Mouse (Mus musculus) spleen, postnatal 4 days (tissue): ENCODE results near the gene Fbxl12.
"Not testable (repeated sequence)": the region's sequence is repeated elsewhere in the genome, so short reads cannot be mapped to it uniquely, and the experiment has no call there.

Source experiments
- DNase-seq, 2 experiments: peaks; one replicate each; pipeline ENCODE4 v3.0.0; 2022; ENCODE audit warnings: low spot score in 2 of 2

Fbxl12 gene

DNA sequence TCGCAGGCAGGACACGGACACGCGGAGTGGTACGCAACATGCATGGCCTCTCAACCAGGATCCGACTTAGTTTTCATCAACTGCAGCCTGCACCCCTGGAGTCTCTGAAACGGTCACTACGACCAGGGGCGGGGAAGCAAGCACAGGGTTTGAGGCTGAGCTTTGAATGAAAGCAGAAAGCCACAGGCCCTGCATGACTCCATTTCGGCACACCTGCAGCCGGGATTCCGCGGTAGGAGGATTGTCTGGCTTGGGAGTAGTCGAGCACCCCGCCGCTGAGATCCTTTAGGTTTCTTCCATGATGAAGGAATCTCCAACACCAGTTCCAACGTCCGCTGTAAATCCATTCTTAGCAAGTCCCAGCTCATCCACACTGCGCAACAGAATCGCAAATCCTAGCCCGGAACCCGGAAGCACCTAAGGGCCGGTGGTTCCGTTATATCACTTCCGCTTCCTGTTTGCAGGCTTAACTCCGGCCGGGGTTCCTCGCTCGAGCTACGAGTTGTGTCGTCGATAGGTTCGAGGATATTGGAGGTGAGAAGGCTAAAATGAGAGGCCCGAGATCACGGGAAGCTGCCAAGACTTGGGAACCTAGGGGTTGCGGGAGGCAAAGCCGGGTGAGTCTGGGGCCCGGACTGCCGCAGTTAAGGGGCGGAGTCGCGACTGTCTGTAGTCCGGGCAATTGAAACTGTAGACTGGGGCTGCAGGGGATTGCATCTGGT lies at the start of gene Fbxl12:
Gene Fbxl12 (minus strand): TSS at position 408 of the 722 bp plus-strand sequence.
- DNase-seq, result peak; percentile 68 to 85

DNA sequence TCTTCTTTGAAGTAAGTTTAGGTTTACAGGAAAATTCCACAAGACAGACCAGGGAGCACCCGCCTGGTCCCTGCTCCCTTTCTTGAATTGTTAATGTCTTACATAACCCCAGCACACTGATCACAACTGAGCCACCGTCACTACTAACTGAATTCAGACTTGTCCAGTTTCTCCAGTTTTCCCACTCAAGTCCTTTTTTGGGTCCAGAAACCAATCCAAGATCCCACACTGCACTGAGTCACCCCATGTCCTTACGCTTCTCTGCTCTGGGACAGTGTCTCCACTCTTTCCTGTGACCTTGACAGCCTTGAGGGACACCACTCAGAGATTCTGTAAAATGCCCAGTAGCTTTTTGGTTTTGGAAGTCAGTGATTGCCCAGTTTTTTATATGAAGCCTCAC lies 48.3 kb upstream of the Fbxl12 start:
- no peak for DNase-seq

DNA sequence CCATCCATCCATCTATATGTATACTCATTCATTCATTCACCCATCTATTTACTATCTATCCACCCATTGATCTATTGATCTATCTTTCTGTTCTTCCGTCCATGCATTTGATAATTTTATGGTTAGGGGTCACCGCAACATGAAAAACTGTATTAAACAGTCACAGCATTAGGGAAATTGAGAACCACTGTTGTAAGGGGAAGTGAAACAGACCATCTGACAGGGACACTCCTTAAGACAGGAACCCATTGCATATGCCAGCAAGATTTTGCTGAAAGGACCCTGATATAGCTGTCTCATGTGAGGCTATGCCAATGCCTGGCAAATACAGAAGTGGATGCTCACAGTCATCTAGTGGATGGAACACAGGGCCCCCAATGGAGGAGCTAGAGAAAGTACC lies 45.9 kb upstream of the Fbxl12 start:
- not testable (repeated sequence) for DNase-seq

DNA sequence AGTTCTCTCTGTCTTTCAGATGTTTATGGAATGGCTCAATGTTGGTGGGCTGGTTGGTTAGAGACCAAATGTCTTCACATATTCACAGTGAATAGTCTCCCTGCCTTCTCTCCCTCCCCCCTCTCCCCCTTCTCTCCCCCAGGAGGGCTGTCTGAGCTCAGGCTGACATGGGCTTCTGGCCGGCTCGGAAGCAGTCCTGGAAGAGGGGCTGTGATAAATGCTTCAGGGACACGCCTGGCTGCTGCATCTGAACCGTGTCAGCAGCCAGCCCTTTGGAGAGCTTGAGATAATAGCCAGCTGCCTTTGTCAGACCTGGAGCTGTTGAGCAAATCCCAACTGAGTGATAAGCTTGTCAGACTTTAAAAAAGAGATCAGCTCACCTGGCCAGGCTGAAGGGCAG lies 45.3 kb upstream of the Fbxl12 start:
- no peak for DNase-seq

DNA sequence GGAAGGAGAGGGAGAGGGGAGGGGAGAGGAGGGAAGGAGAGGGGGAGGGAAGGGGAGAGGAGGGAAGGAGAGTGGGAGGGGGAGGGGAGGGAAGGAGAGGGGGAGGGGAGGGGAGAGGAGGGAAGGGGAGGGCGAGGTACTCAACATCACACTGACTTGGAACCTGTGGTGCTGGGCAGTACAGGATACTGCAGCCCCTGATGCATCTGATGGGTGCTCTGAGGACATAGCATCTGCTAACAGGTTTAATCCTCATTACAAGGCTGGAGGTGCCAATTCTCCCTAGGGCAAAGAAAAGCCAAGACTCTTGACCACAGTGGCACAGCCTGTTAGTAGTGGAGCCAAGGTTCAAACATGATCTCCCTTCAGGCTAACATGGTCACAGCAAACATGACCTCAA lies 44.8 kb upstream of the Fbxl12 start:
- no peak for DNase-seq

DNA sequence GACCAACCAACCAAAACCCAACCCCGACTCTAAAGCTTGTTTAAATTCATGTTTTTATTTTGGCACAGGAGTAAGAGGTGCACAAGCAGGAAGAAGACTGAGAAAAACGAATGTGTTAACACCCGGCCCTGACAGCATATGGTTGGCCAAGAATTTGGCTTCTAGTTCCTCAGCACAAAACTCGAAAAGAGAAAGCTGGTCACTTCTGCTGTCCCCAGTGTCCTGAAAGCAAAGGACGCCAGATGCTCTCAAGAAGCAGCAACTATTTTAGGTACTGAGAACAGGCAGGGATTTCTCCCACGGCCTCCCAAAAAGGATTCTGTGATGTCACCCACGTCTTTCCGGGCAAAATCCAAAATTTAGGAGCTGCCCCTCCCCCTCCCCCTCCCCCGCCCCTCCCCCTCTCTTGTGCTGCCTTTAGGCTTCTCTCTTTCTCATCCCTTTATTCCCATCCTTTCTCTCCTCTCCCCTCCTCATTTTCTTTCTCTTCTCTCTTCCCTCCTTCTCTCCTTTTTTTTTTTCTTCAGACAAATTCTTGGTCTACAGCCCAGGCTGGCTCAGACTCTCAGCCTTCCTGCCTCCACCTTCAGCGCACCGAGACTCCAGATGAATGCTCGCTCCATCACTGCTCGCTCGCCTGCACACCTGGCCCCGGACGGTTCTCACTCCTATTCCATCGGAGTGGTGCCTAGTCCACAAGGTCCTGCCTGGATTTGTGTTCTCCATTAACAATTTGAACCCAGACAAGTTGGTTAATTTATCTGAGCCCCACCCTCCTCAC lies 40.7 kb upstream of the Fbxl12 start:
- DNase-seq, result no peak

DNA sequence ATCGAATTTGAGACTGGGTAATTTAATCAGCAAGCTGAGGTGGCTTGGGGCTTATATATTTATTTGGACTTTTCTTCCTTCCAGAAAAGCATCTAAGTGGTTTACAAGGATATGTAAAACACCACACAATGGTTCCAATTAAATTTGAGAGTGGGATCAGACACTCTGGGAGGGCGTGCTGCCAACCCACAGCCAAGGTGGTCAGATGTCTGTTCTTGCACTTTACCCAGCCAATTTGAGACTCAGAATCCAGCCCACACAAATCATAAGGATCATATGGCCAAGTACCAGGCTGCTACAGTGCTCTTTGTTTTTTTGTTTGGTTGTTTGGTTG lies 37.8 kb upstream of the Fbxl12 start:
- no peak for DNase-seq

DNA sequence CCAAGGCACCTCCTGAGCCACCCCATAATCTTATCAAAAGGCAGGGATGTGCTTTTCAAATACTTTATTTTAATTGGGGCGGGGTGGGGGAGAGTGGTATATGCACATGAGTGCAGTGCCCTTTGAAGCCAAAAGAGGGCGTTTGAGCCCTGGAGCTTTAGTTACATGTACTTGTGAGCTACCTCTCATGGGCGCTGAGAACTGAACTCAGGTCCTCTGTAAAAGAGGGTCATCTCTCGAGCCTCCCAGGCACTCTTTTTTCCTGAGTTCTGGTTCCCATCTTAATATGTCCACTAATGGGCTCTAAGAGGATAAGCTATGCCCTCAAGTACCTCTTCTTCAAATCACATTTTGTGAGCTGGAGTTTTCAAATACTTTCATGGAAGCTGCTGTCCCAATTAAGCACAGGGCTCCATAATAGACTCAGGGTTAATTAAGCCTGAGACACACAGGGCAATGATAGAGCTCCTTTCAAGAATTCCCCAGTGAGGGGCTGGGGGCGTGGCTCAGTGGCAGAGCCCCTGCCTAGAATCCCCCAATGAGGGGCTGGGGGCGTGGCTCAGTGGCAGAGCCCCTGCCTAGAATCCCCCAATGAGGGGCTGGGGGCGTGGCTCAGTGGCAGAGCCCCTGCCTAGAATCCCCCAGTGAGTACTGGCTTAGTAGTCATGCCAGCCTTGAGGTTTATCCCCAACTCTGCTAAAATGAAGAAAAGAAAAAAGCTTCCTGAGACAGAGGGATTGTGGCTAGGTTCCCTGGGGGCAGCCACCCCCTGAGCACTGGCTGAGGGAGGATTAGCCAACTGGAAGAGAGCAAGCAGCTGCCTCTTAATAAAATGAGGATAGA lies 37.2 kb upstream of the Fbxl12 start:
- DNase-seq, result no peak

DNA sequence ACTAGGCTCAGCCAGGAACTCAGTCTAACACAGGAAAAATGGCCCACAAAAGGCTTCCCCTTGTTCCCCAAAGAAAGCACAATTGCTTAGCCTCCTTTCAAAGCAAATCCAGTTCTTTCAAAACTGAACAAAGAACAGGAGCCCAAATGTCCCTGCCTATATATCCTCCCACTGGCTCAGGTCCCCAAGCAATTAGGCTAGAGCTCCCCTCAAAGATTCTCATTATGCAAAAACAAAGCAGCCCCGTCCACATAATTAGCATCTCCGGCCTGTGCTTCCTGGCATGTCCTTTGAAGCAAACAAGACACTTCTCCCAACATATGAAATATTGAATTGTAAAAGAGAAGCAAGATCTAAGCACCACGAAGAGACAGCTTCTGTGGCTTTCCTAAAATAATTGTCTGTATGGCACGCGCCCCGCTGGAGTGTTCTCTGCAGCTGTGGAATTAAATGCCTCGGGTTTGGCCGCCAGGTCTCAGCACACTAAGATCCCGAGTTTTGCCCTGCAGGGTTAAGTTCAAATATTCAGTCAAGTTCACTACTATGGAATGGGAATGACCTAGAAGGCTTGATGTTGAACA lies 35.9 kb upstream of the Fbxl12 start:
- no peak for DNase-seq

DNA sequence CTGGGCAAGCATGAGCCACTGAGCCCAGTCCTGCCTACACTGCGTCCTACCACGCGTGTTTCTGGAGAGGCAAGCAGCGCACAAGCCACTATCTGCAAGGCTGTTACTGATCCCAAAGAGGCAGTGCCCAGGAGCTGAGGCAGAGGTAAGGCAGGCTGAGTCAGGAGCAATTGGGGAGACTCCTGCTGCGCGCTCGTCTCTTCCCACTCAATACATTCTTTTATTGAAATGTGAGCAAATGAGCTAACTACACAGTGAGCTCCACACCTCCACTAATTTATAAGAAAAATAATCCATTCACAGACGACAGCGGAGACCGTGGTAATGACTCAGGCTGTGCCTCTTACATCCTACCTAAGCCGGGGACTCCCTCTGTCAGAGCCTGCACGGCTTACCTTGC lies 33.3 kb upstream of the Fbxl12 start:
- DNase-seq, result no peak

DNA sequence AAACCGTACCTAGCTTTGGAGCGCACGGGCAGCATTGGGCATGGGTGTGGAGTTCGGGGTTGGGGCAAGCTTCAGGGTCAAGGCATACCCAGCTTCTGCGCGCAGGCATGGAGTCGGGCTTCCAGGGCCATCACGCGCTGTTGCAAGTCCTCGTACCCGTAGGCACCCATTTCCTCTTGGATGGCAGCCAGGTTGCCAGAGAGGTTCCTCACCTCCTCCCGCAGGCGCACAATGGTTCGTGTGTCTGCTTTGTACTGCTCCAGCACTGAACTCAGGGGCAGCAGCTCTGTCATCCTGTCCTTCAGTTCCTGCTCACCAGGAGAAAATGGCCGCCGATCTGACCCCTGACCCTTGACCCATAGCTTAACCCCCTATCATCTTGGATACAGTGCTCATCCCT lies 27.5 kb upstream of the Fbxl12 start:
- no peak for DNase-seq

DNA sequence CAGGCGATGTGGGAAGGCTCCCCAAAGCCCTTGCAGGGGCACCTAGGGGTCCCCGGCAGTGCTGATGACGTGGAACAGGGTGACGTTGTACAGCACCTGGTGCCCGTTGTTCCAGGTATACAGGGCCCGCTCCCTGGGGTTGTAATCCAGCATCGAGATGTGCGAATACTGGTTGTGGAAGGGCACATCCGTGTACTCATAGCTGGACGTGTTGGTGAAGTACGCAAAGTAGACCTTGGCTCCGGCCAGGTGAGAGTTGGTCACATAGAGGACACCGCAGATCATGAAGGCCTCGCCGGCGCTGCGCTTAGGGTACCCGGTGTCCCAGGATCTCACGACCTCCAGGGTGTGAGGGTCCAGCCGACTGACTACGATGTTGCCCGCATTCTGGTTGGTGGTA lies 23.5 kb upstream of the Fbxl12 start:
- no peak for DNase-seq

DNA sequence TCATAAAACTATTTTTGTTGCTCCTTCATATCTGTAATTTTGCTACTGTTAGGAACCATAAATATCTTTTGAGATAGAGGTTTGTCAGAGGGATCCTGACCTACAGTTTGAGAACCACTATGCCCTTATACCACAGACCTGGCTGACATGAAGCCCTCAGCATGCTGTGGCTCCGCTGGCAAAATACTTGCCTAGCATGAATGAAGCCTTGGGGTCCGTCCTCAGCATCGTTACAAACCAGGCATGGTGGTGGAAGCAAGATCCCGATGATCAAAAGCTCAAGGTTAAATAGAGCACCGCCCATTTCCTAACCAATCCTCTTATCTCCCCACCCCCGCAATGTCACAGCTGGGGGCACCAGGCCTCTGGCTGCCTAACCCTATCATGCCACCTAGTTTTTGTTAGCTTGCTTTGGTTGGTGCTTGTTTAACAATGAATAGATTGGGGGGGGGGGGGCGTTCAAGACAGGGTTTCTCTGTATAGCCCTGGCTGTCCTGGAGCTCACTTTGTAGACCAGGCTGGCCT lies 22.0 kb upstream of the Fbxl12 start:
- DNase-seq, result no peak

DNA sequence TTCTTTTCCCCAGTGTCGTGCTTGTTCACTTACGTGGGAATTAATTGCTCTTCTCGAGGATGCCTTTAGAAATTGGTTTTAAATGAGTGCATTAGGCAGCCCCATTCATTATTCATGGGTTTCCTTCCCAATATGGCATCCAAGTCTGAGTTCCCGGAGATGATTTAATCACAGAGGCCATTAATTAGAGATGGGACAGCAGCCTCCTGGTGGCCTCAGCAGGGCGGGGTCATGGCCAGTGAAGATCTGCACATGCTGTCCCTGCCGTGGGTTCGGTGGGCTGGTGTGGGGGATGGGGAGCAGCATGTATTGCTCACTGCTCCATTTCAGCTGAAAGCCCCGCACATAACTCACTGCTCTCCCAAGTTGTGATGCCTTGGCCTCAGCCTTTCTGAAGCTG lies 21.4 kb upstream of the Fbxl12 start:
- DNase-seq, result no peak

DNA sequence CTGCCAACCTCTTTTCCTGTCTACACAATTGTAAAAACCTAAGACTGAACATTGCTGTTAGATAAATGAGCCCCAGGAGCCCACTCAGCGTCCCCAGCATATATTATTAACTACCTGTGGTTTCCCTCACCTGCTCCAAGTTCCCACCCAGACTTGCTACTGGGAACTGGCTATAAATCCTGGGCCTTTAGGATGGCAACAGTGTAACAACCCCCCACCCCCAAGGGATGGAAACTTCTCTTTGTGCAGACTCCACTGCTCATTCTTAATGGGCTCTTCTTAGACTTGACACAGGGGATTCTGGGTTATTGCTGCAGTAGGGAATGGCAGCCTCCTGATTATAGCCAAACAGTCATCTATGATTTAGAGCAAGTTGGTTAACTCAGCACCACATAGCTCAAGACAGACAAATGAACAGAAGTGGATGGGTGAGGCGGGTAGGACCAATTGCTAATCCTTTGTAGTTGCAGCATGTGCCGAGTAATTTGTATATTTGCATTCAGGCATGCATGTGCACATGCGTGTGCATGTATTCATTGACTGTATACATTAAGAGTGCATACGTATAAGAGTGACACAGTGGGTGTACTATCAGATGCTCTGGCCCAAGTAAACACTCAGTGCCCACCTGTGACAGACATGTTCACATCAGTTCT lies 20.5 kb upstream of the Fbxl12 start:
- DNase-seq, result no peak

DNA sequence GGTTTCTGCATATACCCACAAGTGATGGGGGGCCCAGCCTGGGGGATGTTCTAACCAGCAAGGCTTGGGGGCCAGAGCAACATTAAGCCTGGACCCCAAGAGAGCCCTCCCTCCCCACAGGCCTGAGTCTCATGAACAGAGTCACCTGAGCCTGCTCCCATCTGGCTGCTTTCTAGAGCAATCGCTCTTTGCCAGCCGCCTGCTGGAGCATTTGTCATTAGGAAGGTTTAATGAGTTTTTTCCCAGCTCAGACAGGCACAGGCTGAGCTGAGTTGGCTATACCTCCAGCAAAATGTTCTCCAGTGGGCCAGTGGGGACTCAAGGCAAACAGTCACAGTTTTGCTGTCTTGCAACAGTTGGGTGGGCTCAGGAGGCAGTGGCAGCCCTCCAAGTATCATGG lies 19.8 kb upstream of the Fbxl12 start:
- DNase-seq, result no peak

DNA sequence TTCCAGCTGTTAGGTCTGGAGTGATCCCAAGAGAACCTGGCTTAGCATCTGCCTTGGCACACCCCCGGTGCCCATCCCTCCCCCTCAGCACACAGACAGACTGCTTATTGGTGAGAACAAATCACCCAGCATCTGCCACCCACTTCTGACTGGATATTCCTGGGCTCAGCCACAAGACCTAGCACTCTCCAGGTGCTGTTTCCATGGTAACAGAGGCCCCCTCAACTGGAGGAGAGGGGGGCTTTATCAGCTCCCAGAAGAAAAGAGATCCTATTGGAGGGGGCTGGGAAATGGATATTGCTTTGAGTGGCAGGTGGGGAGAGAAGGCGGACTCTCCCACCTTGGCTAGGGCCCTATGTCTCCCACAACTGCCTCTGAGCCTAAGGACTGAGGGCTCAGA lies 19.4 kb upstream of the Fbxl12 start:
- DNase-seq, result no peak

DNA sequence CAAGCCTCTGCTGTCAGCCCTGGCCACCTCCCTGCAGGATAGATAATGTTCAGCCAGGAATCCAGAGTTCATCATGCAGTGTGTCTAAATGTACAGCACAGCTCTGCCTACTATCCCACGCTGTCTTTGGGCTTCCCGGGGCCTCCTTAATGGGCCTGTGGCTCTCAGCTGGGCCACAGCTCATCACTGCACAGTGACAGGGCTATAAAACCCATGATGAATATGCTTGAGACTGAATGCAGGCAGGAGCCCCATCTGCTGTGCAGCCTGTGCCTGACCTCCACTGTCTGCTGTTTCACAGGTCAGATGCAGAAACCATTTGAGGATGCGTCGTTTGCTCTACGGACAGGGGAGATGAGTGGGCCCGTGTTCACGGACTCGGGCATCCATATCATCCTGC lies 18.3 kb upstream of the Fbxl12 start:
- no peak for DNase-seq

DNA sequence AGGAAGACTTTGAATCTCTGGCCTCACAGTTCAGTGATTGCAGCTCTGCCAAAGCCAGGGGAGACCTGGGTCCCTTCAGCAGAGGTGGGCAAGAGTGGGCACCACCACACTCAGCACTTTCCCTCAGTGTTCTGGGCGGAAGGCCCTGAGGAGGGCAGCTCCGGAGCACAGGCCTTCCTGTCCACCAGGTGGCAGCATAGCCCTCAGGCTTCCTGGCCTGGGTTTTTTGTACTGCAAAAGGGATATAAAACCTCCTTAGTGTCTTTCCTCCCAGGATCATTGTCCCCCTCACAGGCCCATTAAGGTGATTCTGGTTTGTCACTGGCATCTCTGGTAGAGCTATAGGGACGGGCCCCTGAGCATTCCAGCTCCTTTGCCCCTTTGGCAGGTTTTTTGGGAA lies 17.8 kb upstream of the Fbxl12 start:
- DNase-seq, result peak; percentile 59 to 84

DNA sequence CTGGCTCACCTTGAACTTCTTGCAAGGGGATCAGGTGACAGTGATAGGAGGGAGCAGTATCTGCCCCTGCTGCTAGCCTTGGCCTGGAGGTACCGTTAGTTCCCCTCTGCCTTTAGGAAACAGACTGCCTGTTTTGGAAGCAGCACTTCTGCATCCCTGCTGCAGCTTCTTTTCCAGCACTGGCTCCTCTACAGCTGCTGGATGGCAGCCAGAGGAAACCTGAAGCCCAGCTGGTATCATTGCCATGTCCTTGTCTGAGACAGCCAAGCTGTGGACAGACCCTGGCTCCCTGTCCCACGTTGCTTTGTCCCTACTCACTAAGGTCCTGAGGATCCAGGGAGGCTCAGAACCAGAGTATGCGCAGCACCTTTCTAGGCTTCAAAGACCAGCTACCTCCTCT lies 13.0 kb upstream of the Fbxl12 start:
- no peak for DNase-seq

DNA sequence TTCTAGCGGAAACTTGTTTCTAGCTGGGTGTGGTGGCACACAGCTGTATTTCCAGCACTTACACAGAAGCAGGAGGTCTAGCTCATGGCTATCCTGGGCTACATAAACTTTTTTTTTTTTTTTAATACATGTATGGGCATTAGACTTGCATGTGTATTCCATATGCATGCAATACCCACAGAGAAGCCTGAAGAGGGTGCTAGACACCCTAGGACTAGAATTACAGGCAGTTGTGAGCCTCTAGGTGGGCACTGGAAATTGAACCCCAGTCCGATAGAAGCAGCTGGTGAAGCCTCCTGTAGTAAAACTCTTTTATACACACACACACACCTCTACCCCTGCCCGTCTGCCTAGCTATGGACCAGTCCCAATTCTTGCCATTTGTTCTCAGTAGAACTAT lies 9.3 kb upstream of the Fbxl12 start:
- DNase-seq, result no peak

DNA sequence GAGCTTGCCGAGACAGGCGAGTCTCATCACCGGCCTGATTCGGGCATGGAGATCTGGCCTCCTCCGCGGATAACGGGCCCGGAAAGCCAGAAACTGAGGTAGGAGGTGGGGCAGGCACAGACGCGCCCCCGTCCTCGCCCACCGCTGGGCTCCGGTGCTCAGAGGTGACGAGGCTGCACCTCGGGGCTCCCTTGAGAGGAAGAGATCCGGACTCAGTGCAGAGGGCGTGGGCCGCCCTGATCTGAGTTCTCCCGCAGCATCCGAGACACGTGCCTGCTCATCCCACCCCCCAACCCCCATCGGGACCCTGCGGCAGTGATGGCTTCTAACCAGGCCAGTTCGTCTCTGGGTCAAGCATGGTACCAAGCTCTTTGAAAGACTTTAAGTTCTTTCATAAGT lies 7.7 kb upstream of the Fbxl12 start:
- no peak for DNase-seq
